Mouse (Mus musculus) heart, adult 2 months (tissue): ENCODE data around the gene Gm5105. TPM values are rescaled to one million over a fixed set of nuclear protein-coding genes. Genes with fewer than 3 reads are reported as not detected.

Experiments used
- DNase-seq, 2 experiments: peaks; one replicate each; pipeline ENCODE4 v3.0.0; 2021
- H3K27ac ChIP-seq: fragments of 200-600 bp; 2 replicates; pipeline ENCODE4 v1.8.1; 2022
- H3K27me3 ChIP-seq: fragments of 200-500 bp; 2 replicates; pipeline ENCODE4 v1.6.1; 2012; ENCODE audit warnings: mild to moderate bottlenecking, low read length, inconsistent platforms, mixed read lengths; ENCODE audit not compliant: control insufficient read depth, insufficient read depth
- H3K36me3 ChIP-seq: fragments of 200-500 bp; 2 replicates; pipeline ENCODE4 v1.6.1; 2012; ENCODE audit warnings: low read length, inconsistent platforms; ENCODE audit not compliant: control insufficient read depth, insufficient read depth
- H3K4me1 ChIP-seq: fragments of 200-500 bp; 2 replicates; pipeline ENCODE4 v1.6.1; 2011; ENCODE audit warnings: low read length; ENCODE audit not compliant: control insufficient read depth, insufficient read depth
- H3K4me3 ChIP-seq: fragments of 200-600 bp; 2 replicates; pipeline ENCODE4 v1.8.1; 2022
- H3K79me2 ChIP-seq: fragments of 200-500 bp; replicated peaks from 2 replicates; pipeline ENCODE4 v1.6.1; 2012; ENCODE audit warnings: mild to moderate bottlenecking, inconsistent platforms, low read length, moderate library complexity, mixed read lengths; ENCODE audit not compliant: control insufficient read depth, insufficient read depth
- H3K9ac ChIP-seq: fragments of 200-500 bp; 2 replicates; pipeline ENCODE4 v1.6.1; 2012; ENCODE audit warnings: low read depth, mild to moderate bottlenecking, control low read depth, inconsistent platforms, low read length, mixed read lengths
- CTCF ChIP-seq: fragments of 200-600 bp; IDR thresholded peaks from 2 replicates; pipeline ENCODE4 v1.8.1; 2022; ENCODE audit warnings: antibody characterized with exemption, mild to moderate bottlenecking, moderate library complexity
- EP300 ChIP-seq: fragments of 200-500 bp; IDR thresholded peaks from 2 replicates; pipeline ENCODE4 v1.6.1; 2011; ENCODE audit warnings: low read depth, low read length, control low read depth; ENCODE audit not compliant: insufficient read depth
- POLR2A ChIP-seq: fragments of 200-500 bp; IDR thresholded peaks from 2 replicates; pipeline ENCODE4 v1.6.1; 2011; ENCODE audit warnings: mild to moderate bottlenecking, low read depth, low read length, control low read depth; ENCODE audit not compliant: insufficient read depth
- WGBS: fragments of 180-500 bp; shearing (Covaris S2); methylation state at CpG from one replicate; pipeline ENCODE4 v1.1.7; 2018; 5-methylcytosine and 5-hydroxymethylcytosine counted together
- intact Hi-C: fragments of 180-260 bp; cut with DNase I; formaldehyde crosslinking; loops from one replicate; pipeline ENCODE4 v1.15.1; 2025
- polyA plus RNA-seq: library from polyadenylated mRNA; depleted of rRNA; stranded (reverse); fragments of >200 nt; gene quantifications from 2 replicates; pipeline ENCODE4 v1.2.3, GENCODE M21; 2012; rRNA removed
- total RNA-seq, 2 experiments: library from RNA; stranded (reverse); gene quantifications; 2 replicates each; pipeline ENCODE4 v1.2.3; 2021

Gm5105 gene
- total and polyA plus RNA-seq, 3 experiments, result 0.77 to 1.4 (median 1.4) TPM

DNA sequence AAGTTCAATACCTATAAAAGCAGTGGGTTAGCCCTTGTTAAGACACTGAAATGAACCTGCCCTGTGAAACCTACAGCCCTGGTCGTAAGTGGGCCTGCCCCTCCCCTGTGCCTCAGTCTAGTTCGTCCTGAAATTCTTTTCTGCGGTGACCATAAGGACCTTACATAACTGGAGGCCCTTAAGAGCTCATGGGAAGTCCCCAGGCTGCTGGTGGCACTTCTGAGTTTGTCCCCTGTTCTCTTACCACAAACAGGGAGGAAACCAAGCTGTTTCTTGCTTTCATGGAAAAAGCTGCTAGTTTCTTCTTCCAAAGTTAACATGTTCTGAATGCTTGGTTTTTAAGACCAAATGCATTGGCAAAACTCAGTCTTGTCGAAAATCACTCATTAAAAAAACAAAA is 65.3 kb downstream of the Gm5105 start:
- H3K27ac ChIP-seq, result no peak overlapping the region
- 59% methylated on average over 4 of the region's 4 CpGs for WGBS
- H3K36me3 ChIP-seq, result no peaks in the 10 kb centered on the region
- no peak for DNase-seq
- TF ChIP-seq CTCF, result no peak
- no peak for TF ChIP-seq POLR2A
- TF ChIP-seq EP300, result no peak
- no peaks in the 10 kb centered on the region; the same call in 1 of the 2 replicates for H3K79me2 ChIP-seq
- no peaks in the 10 kb centered on the region for H3K27me3 ChIP-seq
- no peaks in the 10 kb centered on the region; the same call in 1 of the 2 replicates for H3K4me1 ChIP-seq
- intact Hi-C loops, result no loop called here
- no peak overlapping the region for H3K9ac ChIP-seq
- no peak overlapping the region for H3K4me3 ChIP-seq

DNA sequence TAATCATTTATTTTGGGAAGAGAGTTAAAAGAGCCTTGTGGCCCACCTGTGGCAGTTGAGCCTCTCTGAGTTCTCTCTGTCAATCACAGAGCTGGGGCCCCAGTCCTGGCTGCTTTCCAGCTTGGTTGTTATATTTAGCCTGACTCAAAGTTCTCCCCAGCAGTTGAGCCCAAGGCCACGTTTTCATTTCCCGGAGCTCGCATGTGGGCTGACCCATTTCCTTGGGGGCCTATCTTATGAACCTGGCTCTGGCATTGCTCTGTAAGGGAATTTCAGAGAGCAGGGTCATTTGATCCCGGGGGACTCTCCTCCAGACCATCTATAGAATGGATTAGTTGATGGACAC is 66.5 kb downstream of the Gm5105 start:
- Histone ChIP-seq H3K27ac (peak overlapping the region; percentile 45; the same call in 1 of the 2 replicates), H3K9ac (no peak overlapping the region), H3K79me2 (no peaks in the 10 kb centered on the region; the same call in 1 of the 2 replicates), H3K36me3 (no peaks in the 10 kb centered on the region), H3K27me3 (no peaks in the 10 kb centered on the region), H3K4me3 (no peak overlapping the region), H3K4me1 (no peaks in the 10 kb centered on the region; the same call in 1 of the 2 replicates)
- peak; percentile 40 to 53 for DNase-seq
- intact Hi-C loops, result no loop called here
- WGBS, result 16% methylated on average over 4 of the region's 4 CpGs
- TF ChIP-seq POLR2A (no peak), EP300 (no peak), CTCF (no peak)

DNA sequence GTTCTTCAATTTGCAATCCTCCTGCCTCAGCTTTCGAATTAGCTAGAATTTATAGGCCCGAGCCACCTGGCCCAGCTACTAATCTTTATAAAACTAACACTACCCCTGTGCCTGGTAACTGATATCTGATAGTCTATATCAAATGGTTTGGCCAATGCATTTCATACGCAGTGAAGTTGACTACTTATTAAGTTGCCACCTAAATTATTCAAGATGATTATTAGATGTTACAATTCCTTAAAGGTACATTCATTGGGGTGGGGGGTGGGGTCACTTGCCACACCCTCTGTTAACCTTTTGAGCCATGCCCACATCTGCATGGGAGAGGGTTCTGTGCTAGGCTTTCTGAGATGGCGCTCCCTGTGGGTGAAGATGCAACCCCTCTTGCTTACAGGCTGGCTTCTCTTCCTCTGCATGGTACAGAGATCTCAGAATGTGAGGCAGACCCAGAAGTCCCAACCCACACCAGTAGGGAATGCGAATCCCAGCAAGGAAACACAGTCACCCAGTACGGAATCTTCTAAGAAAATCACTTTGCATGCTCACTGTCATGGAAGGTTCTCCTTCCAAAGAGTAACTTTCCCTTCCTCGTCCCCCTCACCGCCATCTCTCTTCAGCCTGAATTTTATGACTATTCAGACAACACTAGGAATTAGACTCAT is 67.0 kb downstream of the Gm5105 start:
- Histone ChIP-seq H3K79me2 (no peaks in the 10 kb centered on the region; the same call in 1 of the 2 replicates), H3K4me1 (no peaks in the 10 kb centered on the region; the same call in 1 of the 2 replicates), H3K36me3 (no peaks in the 10 kb centered on the region), H3K27ac (no peak overlapping the region; the same call in 1 of the 2 replicates), H3K27me3 (no peaks in the 10 kb centered on the region), H3K9ac (no peak overlapping the region), H3K4me3 (no peak overlapping the region)
- intact Hi-C loops, result no loop called here
- 82% methylated on average over 8 of the region's 8 CpGs for WGBS
- TF ChIP-seq POLR2A, result no peak
- TF ChIP-seq EP300, result no peak
- no peak for TF ChIP-seq CTCF
- DNase-seq, result no peak

DNA sequence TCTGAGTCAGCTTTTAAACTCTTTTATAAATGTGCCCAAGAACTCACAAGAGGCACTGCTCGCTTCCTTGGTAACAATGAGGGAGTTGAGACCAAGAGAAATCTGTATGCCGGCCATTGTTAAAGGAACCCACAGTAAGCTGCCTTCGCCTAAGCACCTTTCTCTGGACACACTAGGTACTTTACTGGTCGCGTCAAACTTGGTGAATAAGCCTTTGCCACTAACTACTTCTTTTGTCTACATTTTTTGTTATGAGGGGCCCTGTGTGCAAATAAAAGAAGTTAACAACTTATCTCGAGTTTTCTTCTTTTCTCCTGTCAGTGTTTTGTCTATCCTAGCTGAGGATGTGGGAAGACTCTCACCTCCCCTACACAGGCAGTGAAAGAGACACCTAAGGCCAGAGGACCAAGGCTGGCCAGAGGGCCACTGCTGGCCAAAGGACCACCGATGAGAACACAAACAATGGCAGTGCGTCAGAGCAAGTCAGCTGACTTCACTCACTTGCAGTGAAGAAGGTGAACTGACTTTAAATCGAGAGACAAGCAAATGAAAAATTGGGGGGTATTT is 67.9 kb downstream of the Gm5105 start:
- Histone ChIP-seq H3K4me3 (no peak overlapping the region), H3K79me2 (no peaks in the 10 kb centered on the region), H3K9ac (no peak overlapping the region), H3K4me1 (no peaks in the 10 kb centered on the region; the same call in 1 of the 2 replicates), H3K27ac (no peak overlapping the region), H3K27me3 (no peaks in the 10 kb centered on the region), H3K36me3 (no peaks in the 10 kb centered on the region)
- WGBS, result 79% methylated on average over 9 of the region's 9 CpGs
- no peak for DNase-seq
- intact Hi-C loops, result no loop called here
- TF ChIP-seq CTCF, result no peak
- TF ChIP-seq POLR2A, result no peak
- TF ChIP-seq EP300, result no peak

Other genes starting within 250 kb of the Gm5105 start
- gene H2afz, start 202.9 kb downstream of the Gm5105 start, total RNA-seq, result 10 to 100 TPM; 53.7 to 53.9 TPM
- 103 and 154 TPM in 2 replicates for gene H2afz, start 202.9 kb downstream of the Gm5105 start, polyA plus RNA-seq
- gene Dnajb14, start 199.7 kb downstream of the Gm5105 start, total RNA-seq, result 10 to 100 TPM; 10.1 to 11.5 TPM
- 3.2 and 7.8 TPM in 2 replicates for gene Dnajb14, start 199.7 kb downstream of the Gm5105 start, polyA plus RNA-seq
- gene Lamtor3, start 148.9 kb downstream of the Gm5105 start, total RNA-seq, result 100 to 1,000 TPM in 1 of 2 experiments, 10 to 100 TPM in 1; 88.9 to 107 TPM
- gene Lamtor3, start 148.9 kb downstream of the Gm5105 start, polyA plus RNA-seq, result 48.7 and 77.2 TPM in 2 replicates
- 1 to 10 TPM; 5.0 to 6.9 TPM for gene Dapp1, start 85.8 kb downstream of the Gm5105 start, total RNA-seq
- gene Dapp1, start 85.8 kb downstream of the Gm5105 start, polyA plus RNA-seq, result 4.0 and 5.2 TPM in 2 replicates
- 10 to 100 TPM; 48.1 to 48.8 TPM for gene 1110002E22Rik, start 2.3 kb downstream of the Gm5105 start, total RNA-seq
- gene 1110002E22Rik, start 2.3 kb downstream of the Gm5105 start, polyA plus RNA-seq, result 14.7 and 22.9 TPM in 2 replicates
- gene Trmt10a, start 76.1 kb upstream of the Gm5105 start, total RNA-seq, result 1 to 10 TPM; 3.2 to 3.8 TPM
- gene Trmt10a, start 76.1 kb upstream of the Gm5105 start, polyA plus RNA-seq, result 0.47 and 1.3 TPM in 2 replicates
- 1 to 10 TPM; 5.9 to 6.9 TPM for gene Mttp, start 77.6 kb upstream of the Gm5105 start, total RNA-seq
- 2.0 and 3.0 TPM in 2 replicates for gene Mttp, start 77.6 kb upstream of the Gm5105 start, polyA plus RNA-seq
- not detected for gene 4930579F01Rik, start 126.4 kb upstream of the Gm5105 start, total RNA-seq
- gene 4930579F01Rik, start 126.4 kb upstream of the Gm5105 start, polyA plus RNA-seq, result 0.06 TPM in 1 of 2 replicates, not detected in the other
- gene Adh7, start 150.4 kb upstream of the Gm5105 start, total RNA-seq, result under 1 TPM in 1 of 2 experiments, not detected in 1; 0.73 TPM
- 0.15 and 1.4 TPM in 2 replicates for gene Adh7, start 150.4 kb upstream of the Gm5105 start, polyA plus RNA-seq
- gene Adh1, start 193.6 kb upstream of the Gm5105 start, total RNA-seq, result 10 to 100 TPM; 27.5 to 34.3 TPM
- 26.1 and 29.7 TPM in 2 replicates for gene Adh1, start 193.6 kb upstream of the Gm5105 start, polyA plus RNA-seq
- gene Adh6a, start 245.9 kb upstream of the Gm5105 start, total RNA-seq, result not detected
- gene Adh6a, start 245.9 kb upstream of the Gm5105 start, polyA plus RNA-seq, result not detected in 2 replicates